8 mouse cellular contexts compared by ENCODE assay signal in genomic region chr5:151369306-151369721, GRCm38 (mm10). TPM values are rescaled to one million over a fixed set of nuclear protein-coding genes. Genes with fewer than 3 reads are reported as not detected.
DNase-seq lines count a peak whose midpoint lies in the region; ATAC-seq lines count a peak whose summit lies in the region.

No protein-coding gene starts in this region.

- H3K4me2 ChIP-seq in embryonic facial prominence, embryonic 15.5 days (replicated peaks), result peak overlapping the region; percentile 59
- peak overlapping the region; percentile 98 for H3K4me2 ChIP-seq in liver, embryonic 16.5 days (ENCODE audit: low read depth, low read length)
- H3K4me2 ChIP-seq in stomach, embryonic 16.5 days (ENCODE audit: low read depth, low read length), result peak overlapping the region; percentile 66

- no peaks in the 10 kb centered on the region for H3K27me3 ChIP-seq in heart, embryonic 10.5 days (ENCODE audit: insufficient read depth, poor library complexity, severe bottlenecking)
- no peaks in the 10 kb centered on the region for H3K27me3 ChIP-seq in embryonic facial prominence, embryonic 15.5 days
- no peaks in the 10 kb centered on the region for H3K27me3 ChIP-seq in liver, embryonic 16.5 days (ENCODE audit: control insufficient read depth, insufficient read depth, low read depth, low read length)
- H3K27me3 ChIP-seq in stomach, embryonic 16.5 days (ENCODE audit: control insufficient read depth, insufficient read depth, low read length), result no peaks in the 10 kb centered on the region

- H3K27ac ChIP-seq in heart, embryonic 10.5 days, result peak overlapping the region; percentile 95
- peak overlapping the region; percentile 99 for H3K27ac ChIP-seq in embryonic facial prominence, embryonic 15.5 days (replicated peaks)
- H3K27ac ChIP-seq in liver, embryonic 16.5 days (ENCODE audit: low read length), result peak overlapping the region; percentile 95
- H3K27ac ChIP-seq in stomach, embryonic 16.5 days (ENCODE audit: low read length), result peak overlapping the region; percentile 98

- H3K4me3 ChIP-seq in heart, embryonic 10.5 days, result peak overlapping the region; percentile 67
- H3K4me3 ChIP-seq in embryonic facial prominence, embryonic 15.5 days (replicated peaks), result peak overlapping the region; percentile 56
- H3K4me3 ChIP-seq in liver, embryonic 16.5 days (ENCODE audit: low read depth, low read length), result peak overlapping the region; percentile 72
- peak overlapping the region; percentile 54 for H3K4me3 ChIP-seq in stomach, embryonic 16.5 days (replicated peaks; ENCODE audit: low read length)

- H3K36me3 ChIP-seq in heart, embryonic 10.5 days, result no peaks in the 10 kb centered on the region
- H3K36me3 ChIP-seq in embryonic facial prominence, embryonic 15.5 days, result no peaks in the 10 kb centered on the region
- no peaks in the 10 kb centered on the region for H3K36me3 ChIP-seq in liver, embryonic 16.5 days (ENCODE audit: control insufficient read depth, insufficient read depth)
- no peaks in the 10 kb centered on the region for H3K36me3 ChIP-seq in stomach, embryonic 16.5 days (ENCODE audit: control insufficient read depth, insufficient read depth, low read length)

- DNase-seq in heart, embryonic 10.5 days (ENCODE audit: low spot score), result no peak
- DNase-seq in heart, adult 8-10 months (ENCODE audit: low spot score), result no peak
- DNase-seq in MEL-GATA-1-ER (ENCODE audit: extremely low read depth, low read depth), result peak; percentile 47
- peak; percentile 5 for DNase-seq in hindlimb bud, embryonic 11.5 days (ENCODE audit: extremely low spot score, low read depth, low spot score)

- H3K9ac ChIP-seq in embryonic facial prominence, embryonic 15.5 days, result peak overlapping the region; percentile 62
- H3K9ac ChIP-seq in liver, embryonic 16.5 days (ENCODE audit: low read depth, low read length), result peak overlapping the region; percentile 78
- peak overlapping the region; percentile 80 for H3K9ac ChIP-seq in stomach, embryonic 16.5 days (ENCODE audit: low read length)

- H3K9me3 ChIP-seq in heart, embryonic 10.5 days, result no peaks in the 10 kb centered on the region
- no peaks in the 10 kb centered on the region for H3K9me3 ChIP-seq in embryonic facial prominence, embryonic 15.5 days (replicated peaks)
- H3K9me3 ChIP-seq in liver, embryonic 16.5 days (replicated peaks; ENCODE audit: control insufficient read depth, low read length), result no peaks in the 10 kb centered on the region
- no peaks in the 10 kb centered on the region for H3K9me3 ChIP-seq in stomach, embryonic 16.5 days (replicated peaks; ENCODE audit: control insufficient read depth, low read length)

- 45% methylated on average over 5 of the region's 5 CpGs for WGBS in heart, embryonic 10.5 days
- 47% methylated on average over 5 of the region's 5 CpGs for WGBS in embryonic facial prominence, embryonic 15.5 days
- WGBS in liver, embryonic 16.5 days (ENCODE audit: insufficient replicate concordance), result 22% methylated on average over 5 of the region's 5 CpGs
- 32% methylated on average over 5 of the region's 5 CpGs for WGBS in stomach, embryonic 16.5 days

- H3K4me1 ChIP-seq in heart, embryonic 10.5 days, result peaks cover 4% of the 10 kb centered on the region
- H3K4me1 ChIP-seq in embryonic facial prominence, embryonic 15.5 days, result peaks cover 6% of the 10 kb centered on the region; the same call in 1 of the 2 replicates
- peaks cover 12% of the 10 kb centered on the region for H3K4me1 ChIP-seq in liver, embryonic 16.5 days (ENCODE audit: control insufficient read depth, low read depth, low read length)
- H3K4me1 ChIP-seq in stomach, embryonic 16.5 days (ENCODE audit: control insufficient read depth, insufficient read depth, low read length), result peaks cover 10% of the 10 kb centered on the region

- ATAC-seq in embryonic facial prominence, embryonic 15.5 days (ENCODE audit: insufficient number of reproducible peaks, low FRiP score, low TSS enrichment, low read depth), result no peak
- ATAC-seq in liver, embryonic 16.5 days (ENCODE audit: low read depth), result no peak
- no peak for ATAC-seq in stomach, embryonic 16.5 days (ENCODE audit: insufficient read depth, low FRiP score)
- no peak for ATAC-seq in inflammation-experienced regulatory T-cells, adult 6 months

RNA-seq across cellular contexts. Expression of gene Gm42906, which starts 58.6 kb away (rescaled TPM):
- not detected in 2 replicates for polyA plus RNA-seq in heart, embryonic 10.5 days (2016; fragmentation: Nextera tagmentation; extraction: Ambion mirVana)
- total RNA-seq in heart, adult 8-10 months (2022), result 1 to 10 TPM in 3 of 4 experiments, not detected in 1; 3.1 to 9.9 (median 9.5) TPM
- not detected in 2 replicates for polyA plus RNA-seq in embryonic facial prominence, embryonic 15.5 days (2015; fragmentation: Nextera tagmentation; extraction: Ambion mirVana)
- polyA plus RNA-seq in liver, embryonic 16.5 days (2015; fragmentation: Nextera tagmentation; extraction: Ambion mirVana), result not detected in 2 replicates
- not detected in 2 replicates for polyA plus RNA-seq in stomach, embryonic 16.5 days (2015; fragmentation: Nextera tagmentation; extraction: Ambion mirVana)
- polyA plus RNA-seq in inflammation-experienced regulatory T-cells, adult 6 months (2017; shearing (Covaris generic)), result not detected

Comparison
In these comparisons a context has a peak if more than half of its experiments do, and no peak if none do; other contexts are left out.
1. DNase-seq: peak in MEL-GATA-1-ER (single experiment) and hindlimb bud, embryonic 11.5 days (single experiment); none in heart, embryonic 10.5 days (single experiment) and heart, adult 8-10 months (single experiment).
2. Peak in every context shown above with its lines, with median percentiles within 50 percentile points of each other: H3K27ac ChIP-seq, H3K4me3 ChIP-seq, H3K4me2 ChIP-seq and H3K9ac ChIP-seq.